Mouse (Mus musculus): ENCODE results near the gene Tfeb.

Tfeb gene

DNA sequence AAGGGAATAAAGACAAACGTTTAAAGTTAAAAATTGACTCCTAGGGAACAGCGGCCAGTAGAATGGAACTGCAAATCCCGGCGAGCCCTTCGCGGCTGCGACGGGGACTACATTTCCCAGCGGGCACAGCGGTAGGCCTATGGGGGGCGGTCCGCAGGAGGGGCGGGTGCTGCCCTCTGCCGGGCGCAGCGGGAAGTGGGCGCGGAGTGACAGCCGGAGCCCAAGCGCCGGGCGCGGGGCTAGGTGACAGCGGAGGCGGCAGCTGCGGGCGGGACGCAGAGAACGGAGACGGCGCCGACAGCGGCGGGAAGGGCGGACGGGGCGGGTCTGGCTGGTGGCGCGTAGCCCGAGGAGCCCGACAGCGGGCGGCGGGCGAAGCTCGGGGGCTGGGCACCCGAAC is at the start of gene Tfeb:
Gene Tfeb, plus strand, starts transcription at position 175 of the 400 bp plus-strand sequence.
- DNase-seq (ENCODE audit: low read depth, low spot score), result peak; percentile 90

DNA sequence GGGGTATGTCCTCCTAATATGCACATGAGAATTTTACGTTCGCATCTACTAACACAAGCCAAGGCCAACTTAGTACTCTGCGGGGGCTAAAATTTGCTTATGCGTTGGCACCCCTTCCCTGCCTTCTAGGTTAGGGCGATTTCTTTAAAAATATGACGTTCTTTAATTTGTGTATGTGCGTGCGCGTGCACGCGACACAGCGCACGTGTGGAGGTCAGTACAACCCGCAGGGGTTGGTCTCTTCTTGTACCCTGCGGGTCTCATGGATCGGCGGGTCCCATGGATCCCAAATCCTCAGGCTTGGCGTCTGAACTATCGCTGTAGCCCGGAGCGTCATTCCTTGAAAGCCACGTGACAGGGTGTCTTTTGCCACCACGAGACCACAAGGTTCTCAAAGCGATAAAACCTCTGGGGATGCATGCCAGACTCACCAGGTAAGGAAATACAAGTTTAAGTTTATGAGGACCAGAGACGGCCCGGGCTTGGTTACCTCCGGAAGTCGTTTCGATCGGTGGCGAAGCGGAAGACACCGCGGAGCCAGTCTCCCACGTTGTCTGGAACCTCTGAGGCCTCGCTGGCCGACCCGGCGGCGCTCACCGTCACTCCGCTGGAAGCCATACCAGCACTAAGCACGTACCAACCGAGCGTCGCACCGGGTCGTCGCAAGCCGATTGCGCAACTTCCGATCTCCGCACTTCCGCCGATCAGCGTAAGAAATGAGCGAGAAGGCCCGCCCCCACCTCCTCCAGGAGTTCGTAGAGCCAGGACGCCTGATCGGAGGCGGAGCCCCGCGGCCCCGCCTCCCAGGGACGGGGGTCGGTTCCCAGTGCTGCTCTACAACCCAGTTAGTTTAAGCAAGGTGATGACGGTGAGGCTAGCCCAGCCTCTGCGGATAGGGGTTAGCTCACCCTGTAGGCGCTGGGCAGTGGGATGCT is 49.2 kb upstream of the Tfeb start:
- peak; percentile 96 for DNase-seq (ENCODE audit: low read depth, low spot score)

DNA sequence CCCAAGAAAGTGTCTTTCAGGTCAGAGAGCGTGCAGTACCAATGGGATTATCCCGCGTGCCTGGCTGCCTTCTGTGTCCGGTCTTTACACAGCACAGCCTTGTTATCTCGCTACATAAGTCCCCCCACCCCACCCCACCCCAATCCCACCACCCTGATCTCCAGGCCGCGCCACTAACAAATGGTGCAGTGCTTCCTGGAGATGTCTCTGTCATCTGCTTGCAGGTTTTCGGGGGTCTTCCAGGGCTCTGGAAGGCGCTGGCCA is 48.6 kb upstream of the Tfeb start, which contains the start of gene Tomm6:
Gene Tomm6, minus strand, starts transcription at position 43 of the 264 bp plus-strand sequence.
- no peak for DNase-seq (ENCODE audit: low read depth, low spot score)

DNA sequence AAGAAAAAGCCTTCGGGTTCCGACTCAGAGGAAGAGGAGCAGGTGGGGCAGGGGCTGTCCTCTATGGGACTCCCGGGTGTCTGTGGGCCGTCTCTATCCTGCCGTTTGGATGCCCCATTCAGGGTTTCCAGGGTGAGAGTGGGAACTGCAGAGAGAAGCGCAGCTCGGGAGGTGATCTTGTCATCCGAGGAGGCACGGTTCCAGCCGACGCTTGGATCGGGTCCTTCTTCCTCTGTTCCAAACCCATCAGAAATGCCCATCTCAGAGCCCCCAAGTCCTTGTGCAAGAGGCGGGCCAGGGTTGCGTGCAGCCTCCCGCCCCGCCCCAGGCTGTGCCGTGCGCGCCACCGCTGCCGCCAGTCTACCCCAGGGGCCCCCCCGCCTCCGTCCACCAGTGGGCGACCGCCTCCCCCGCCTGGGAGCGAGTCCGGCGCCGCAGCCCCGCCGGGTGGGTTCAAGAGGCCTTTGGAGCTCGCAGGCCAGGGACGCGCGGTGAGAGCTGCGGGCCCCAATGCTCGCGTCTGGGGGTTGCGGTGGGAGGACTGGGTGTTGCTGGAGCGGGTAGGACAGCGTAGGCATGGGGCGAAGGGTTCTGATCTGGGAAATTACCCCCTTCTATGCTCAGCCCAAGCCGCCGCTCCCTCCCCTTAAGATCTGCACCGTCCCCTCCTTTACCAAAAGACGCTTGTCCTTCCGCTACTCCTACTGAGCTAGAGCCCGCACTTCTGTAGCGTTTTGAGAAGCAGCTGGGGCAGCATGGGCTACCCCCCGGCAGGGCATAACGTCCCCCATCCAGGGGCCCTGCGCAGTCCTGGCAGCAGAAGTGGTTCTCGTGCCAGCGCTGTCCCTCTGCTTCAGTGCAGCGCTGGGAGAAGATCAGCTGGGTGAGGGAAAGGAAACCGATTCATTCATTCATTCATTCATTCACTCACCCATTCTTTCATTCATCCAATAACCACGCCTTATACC is 47.9 kb upstream of the Tfeb start, which contains the start of gene Frs3:
Gene Frs3, plus strand, starts transcription at position 423 of the 968 bp plus-strand sequence.
- DNase-seq (ENCODE audit: low read depth, low spot score), result no peak

DNA sequence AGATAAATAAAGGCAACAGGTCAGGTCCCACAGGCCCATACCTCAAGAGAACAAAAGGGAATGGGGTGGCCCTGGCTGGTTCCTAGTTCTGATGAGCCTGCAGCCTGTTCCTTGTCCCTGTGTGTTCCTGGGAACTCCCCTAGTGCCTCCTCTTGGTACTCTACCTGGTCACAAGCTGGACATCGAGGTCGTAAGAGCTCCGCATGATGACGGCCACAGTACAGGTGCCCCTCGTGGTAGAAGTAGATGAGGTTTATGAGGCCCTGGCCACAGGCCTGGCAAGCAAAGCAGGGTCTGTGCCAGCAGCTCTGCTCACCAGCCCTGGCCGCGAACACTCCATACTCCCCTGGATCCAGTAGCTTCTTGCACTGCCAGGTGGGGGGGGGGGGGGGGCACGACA is 46.9 kb upstream of the Tfeb start:
- DNase-seq (ENCODE audit: low read depth, low spot score), result no peak

DNA sequence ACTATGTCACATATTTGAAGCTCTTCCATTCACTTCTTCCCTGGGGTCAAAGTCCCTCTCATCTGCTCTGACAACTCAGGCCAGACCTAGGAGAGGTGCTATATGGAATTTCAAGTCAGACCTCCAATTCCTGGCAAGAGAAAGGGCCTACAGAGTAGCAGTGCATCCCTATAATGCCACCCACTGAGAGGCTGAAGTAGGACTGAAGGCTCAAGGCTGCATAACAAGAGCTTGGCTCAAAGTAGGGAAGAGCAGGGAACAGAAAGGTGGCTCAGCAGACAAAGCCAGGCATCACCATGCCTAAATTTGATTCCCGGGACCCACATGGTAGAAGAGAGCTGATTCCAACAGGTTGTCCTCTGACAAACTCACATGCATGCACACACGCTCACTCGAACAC is 45.2 kb upstream of the Tfeb start:
- no peak for DNase-seq (ENCODE audit: low read depth, low spot score)

GRCm38 (mm10) chr17:47693671-47694441 is 43.0 kb upstream of the Tfeb start:
- no peak for DNase-seq (ENCODE audit: low read depth, low spot score)

GRCm38 (mm10) chr17:47694442-47694502 is 42.6 kb upstream of the Tfeb start, which contains the start of gene Gm21981:
Gene Gm21981, minus strand, starts transcription at chr17:47694455.
- DNase-seq (ENCODE audit: low read depth, low spot score), result no peak

DNA sequence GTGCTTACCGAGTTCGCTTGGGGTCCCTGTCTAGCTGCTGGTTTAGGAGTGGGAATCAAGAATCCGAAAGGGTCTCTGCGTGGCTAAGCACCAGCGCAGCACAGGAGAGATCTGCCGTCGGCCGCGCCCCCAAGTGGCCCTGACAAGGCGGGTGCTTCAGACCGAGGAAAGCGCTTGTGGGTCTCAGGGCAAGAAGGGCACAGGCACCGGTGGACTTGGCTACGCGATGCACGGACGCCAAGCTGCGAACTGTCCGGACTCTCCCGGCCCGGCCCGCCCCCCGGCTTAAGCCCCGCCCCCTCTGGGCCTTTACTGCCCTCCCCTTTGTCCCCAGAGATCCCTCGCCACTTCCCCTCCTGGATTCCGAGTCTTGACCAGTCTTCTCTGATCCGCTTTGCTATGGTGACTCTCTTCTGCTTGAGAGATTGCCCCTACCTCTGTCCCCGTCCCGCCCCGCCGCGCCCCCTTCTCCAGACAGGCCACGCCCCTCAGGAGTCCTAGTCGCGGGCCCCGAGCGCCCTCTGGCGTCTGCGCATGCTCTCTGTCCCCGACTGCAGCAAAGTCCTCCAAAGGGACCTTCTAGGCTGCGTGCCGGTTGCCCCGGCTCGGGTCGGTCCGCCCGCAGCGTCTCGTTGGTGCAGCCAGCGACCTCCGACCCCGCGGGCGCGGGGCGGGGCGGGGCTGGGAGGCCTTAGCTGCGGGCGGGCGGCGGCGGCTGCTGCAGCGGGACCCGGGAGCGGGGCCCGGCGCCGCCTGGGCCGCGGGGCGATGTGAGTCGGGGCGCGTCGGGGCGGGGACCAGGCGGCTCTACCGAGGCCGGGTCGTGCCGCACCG is 42.1 kb upstream of the Tfeb start, which contains the start of gene Prickle4:
Gene Prickle4, minus strand, starts transcription at position 234 of the 834 bp plus-strand sequence.
- DNase-seq (ENCODE audit: low read depth, low spot score), result peak; percentile 97

DNA sequence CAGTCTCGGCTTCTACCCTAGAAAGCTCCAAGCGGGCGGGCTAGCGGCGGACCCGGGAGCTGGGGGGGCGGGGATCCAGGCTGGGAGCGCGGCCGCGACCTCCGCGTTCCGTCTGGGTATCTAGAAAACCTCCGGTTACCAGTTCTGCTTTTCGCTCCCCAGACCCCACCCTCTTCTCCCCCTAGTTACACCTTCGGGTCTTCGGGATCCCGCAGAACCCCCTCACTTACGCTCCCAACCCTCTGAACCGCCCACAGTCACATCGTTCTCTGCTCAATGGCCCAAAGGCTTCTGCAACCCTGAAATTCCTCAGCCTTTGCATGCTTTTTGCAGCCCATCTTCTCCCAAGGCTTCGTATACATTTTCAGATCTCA is 41.5 kb upstream of the Tfeb start:
- no peak for DNase-seq (ENCODE audit: low read depth, low spot score)

DNA sequence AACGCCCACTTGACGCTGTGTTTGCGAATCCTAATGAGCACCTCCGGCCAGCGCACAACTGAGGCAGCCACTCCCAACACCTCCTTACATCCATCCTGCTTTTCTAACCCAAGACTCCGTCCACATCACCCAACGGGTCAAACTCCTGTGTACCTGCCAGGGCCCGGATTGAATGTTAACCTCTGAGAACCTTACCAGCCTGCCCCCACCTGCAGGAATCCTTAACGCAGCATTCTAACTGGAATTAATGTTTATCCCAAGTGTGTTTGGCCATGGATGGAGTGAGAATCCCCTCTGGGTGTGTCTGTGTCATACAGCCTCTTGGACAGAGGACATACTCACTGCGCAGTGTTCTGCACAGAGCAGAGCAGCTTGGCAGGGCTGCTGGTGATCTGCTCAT is 38.7 kb upstream of the Tfeb start:
- DNase-seq (ENCODE audit: low read depth, low spot score), result no peak

DNA sequence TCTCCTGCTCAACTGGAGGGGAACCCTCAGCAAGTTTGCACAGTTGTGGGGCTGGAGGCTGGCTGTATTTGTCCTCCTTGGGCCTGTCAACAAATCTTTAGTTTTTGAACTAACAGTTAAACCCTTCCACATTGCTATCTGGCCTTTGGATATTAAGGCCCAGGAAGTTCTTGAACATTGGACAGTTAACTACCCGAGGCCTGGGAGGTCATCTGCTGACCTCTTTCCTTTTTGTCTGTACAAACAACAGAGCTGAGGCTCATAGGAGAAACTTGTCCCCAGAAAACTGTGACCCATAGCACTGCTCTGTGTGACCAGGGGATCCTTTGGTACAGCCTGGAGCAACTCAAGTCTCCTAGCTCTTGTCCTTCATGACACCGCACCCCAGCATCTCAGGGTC is 37.8 kb upstream of the Tfeb start:
- no peak for DNase-seq (ENCODE audit: low read depth, low spot score)

DNA sequence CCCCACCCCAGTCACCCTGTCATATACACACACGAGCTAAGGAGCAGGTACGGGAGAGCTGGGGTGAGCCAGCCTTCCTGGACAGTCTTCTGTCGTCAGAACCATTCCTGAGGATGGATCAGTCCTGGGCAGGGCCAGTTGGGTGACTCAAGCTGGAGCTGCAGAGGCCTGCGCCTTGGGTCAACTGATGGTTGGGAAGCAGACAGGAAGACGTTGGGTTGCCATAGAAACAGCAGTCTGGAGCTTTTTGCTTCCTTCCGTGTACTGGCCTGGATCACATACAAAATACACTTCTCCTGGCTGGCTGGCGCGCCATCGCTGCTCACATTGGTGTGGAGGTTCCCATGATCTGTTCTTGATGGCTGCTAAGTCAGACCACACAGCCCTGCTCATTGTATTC is 35.0 kb upstream of the Tfeb start:
- no peak for DNase-seq (ENCODE audit: low read depth, low spot score)

GRCm38 (mm10) chr17:47702548-47703345 is 34.1 kb upstream of the Tfeb start:
- DNase-seq (ENCODE audit: low read depth, low spot score), result no peak

- no peak for DNase-seq (ENCODE audit: low read depth, low spot score)
Observed at GRCm38 (mm10) chr17:47703556-47703955, 33.3 kb upstream of the Tfeb start.

GRCm38 (mm10) chr17:47704692-47705091 is 32.1 kb upstream of the Tfeb start:
- DNase-seq (ENCODE audit: low read depth, low spot score), result no peak

DNA sequence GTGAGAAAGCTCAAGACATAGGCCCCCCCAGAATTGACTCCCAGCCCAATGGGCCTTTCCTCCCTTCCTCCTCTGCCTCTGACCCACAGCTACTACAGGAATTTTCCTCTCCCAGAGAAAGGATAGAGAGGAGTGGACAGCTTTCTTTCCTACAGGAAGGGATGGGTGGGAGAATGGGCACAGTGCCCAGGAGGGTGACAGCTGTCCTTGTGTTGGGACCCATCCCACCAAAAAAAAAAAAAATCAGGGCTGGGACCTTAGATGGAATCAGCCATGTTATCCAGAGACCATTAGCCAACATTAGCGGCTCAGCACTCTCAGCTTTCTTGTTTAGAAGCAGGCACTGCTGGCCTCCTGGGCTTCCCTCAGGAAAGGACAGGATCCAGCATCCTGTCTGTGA is 30.6 kb upstream of the Tfeb start:
- no peak for DNase-seq (ENCODE audit: low read depth, low spot score)

- DNase-seq (ENCODE audit: low read depth, low spot score), result no peak
Observed at GRCm38 (mm10) chr17:47707961-47708360, 28.9 kb upstream of the Tfeb start.

- no peak for DNase-seq (ENCODE audit: low read depth, low spot score)
Observed at GRCm38 (mm10) chr17:47708972-47709371, 27.9 kb upstream of the Tfeb start.

DNA sequence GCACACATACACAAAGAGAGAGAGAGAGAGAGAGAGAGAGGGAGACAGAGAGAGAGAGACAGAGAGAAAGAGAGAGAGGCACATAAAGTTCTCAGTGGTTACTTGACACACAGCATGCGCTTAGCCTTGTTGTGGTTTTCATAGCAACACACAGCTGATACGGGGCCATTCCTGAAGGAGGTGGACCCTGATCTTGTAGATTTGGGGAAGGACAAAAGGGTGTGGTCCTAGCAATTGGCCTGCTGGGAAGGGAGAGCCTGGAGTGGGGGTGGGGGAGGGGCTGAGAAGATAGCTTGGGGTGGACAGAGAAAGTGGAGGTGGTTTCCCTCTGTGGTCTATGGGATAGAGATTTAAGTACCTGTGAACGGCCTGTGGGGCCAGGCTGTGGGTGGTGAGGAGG is 26.8 kb upstream of the Tfeb start:
- DNase-seq (ENCODE audit: low read depth, low spot score), result no peak
